Mouse (Mus musculus) gastrocnemius, postnatal 14 days (tissue): ENCODE data around the gene Lax1. TPM values are rescaled to one million over a fixed set of nuclear protein-coding genes. Genes with fewer than 3 reads are reported as not detected.

Experiments
- DNase-seq: peaks from one replicate; pipeline ENCODE4 v3.0.0; 2021; ENCODE audit warnings: mixed read lengths
- intact Hi-C: fragments of 180-260 bp; cut with DNase I; formaldehyde crosslinking; loops from one replicate; pipeline ENCODE4 v1.15.1; 2025; ENCODE audit warnings: low total_unique reads
- microRNA-seq, 2 experiments: library from miRNA; unstranded; fragments of <30 nt; microRNA quantifications; one replicate each; pipeline ENCODE4 v1.2.0; 2021
- total RNA-seq, 2 experiments: library from RNA; stranded (reverse); gene quantifications; 2 replicates each; pipeline ENCODE4 v1.2.3; 2021

Gene Lax1
- total RNA-seq, 2 experiments from 2014 or later: 0.09 to 0.27 TPM

DNA sequence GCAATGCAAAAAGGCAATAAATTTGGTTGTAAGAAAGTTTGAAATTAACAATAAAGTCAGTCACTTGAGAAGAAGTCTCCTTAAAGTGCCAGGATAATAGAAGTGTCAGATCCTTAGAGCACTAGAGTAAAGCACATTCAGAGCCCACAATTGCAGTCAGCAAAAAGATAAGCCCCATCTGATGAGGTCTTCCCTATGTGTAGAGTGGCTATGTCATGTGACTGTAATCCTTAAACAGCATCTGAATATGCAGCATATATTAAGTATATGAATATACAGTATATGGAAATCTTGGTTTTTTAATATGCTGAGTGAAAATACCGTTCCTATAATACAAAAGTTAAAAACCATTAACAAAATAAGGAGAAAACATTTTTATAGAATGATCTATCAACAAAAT is 36.9 kb downstream of the Lax1 start:
- intact Hi-C loops: no loop called here
- no peak for DNase-seq

- intact Hi-C loops: no loop called here
- no peak for DNase-seq
These were observed 39.4 kb downstream of the Lax1 start for GRCm38 (mm10) chr1:133650288-133651055.

DNA sequence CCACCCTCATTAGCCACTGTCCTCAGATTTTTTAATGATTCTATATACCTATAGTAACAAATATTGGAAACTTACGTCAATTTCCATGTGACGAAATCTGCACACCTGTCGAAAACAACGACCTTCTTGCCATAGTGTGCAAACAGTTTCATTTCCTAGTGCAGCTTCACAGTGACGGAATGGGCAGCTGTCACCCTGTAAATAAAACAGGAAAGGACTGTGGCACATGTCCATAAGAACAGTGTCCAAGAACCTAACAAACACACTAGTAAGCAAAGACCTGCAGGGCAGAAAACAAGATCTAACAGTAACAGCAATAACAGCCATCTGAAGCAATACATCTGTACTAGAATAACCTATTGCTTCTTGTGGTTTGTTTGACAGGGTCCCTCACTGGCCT is 44.3 kb downstream of the Lax1 start:
- intact Hi-C loops: no loop called here
- DNase-seq: no peak

GRCm38 (mm10) chr1:133641163-133641562 is 48.7 kb downstream of the Lax1 start:
- intact Hi-C loops: no loop called here
- DNase-seq: no peak

DNA sequence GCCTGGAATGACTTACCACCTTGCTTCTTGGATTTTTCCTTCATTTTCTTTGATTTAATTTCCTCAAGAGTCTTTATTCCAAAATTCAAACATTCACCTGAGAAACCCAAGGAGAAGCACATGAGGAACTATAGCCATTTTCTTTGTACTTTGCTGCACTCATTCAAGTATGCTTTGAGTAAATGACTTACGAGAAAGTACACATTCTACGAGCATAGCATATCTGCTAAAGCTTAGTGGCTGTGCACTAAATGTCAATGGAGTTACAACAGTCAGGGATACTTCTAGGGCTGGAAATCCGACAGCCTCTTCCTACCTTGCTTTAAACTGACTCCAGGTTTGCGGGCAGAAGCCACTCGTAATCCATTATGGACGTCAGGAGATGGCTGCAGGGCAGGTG is 51.4 kb downstream of the Lax1 start:
- intact Hi-C loops: no loop called here
- no peak for DNase-seq

- DNase-seq: no peak
- intact Hi-C loops: loop anchor here (5.0 kb wide), 1 partner anchor 85 kb away; no protein-coding TSS in a partner anchor
These were observed 57.7 kb downstream of the Lax1 start for GRCm38 (mm10) chr1:133632168-133632567.

Small RNA genes within 50 kb of the gene (microRNA-seq; reads per million reads assigned to microRNA genes)
- 0 to 0.64 reads per million in 2 experiments for gene Mir6903

Other genes starting within 250 kb of the Lax1 start
- gene Snrpe, start 79.8 kb downstream of the Lax1 start, total RNA-seq: 10 to 100 TPM; 67.9 to 72.9 TPM
- gene Zbed6, start 29.2 kb downstream of the Lax1 start, total RNA-seq: 10 to 100 TPM; 11.0 to 11.5 TPM
- gene Gm38394, start 28.8 kb downstream of the Lax1 start, total RNA-seq: 10 to 100 TPM; 33.1 to 36.9 TPM
- 10 to 100 TPM; 22.1 to 24.4 TPM for gene Atp2b4, start 110.9 kb upstream of the Lax1 start, total RNA-seq
- under 1 TPM; 0.18 TPM for gene Optc, start 217.9 kb upstream of the Lax1 start, total RNA-seq
- 10 to 100 TPM; 15.6 to 18.4 TPM for gene Prelp, start 231.3 kb upstream of the Lax1 start, total RNA-seq